Mouse (Mus musculus): Measurements from ENCODE around the gene Mtus2. TPM values are rescaled to one million over a fixed set of nuclear protein-coding genes. Genes with fewer than 3 reads are reported as not detected.

Gene Mtus2
- polyA plus RNA-seq, 1 experiment from 2014 or later = 4.1 TPM

DNA sequence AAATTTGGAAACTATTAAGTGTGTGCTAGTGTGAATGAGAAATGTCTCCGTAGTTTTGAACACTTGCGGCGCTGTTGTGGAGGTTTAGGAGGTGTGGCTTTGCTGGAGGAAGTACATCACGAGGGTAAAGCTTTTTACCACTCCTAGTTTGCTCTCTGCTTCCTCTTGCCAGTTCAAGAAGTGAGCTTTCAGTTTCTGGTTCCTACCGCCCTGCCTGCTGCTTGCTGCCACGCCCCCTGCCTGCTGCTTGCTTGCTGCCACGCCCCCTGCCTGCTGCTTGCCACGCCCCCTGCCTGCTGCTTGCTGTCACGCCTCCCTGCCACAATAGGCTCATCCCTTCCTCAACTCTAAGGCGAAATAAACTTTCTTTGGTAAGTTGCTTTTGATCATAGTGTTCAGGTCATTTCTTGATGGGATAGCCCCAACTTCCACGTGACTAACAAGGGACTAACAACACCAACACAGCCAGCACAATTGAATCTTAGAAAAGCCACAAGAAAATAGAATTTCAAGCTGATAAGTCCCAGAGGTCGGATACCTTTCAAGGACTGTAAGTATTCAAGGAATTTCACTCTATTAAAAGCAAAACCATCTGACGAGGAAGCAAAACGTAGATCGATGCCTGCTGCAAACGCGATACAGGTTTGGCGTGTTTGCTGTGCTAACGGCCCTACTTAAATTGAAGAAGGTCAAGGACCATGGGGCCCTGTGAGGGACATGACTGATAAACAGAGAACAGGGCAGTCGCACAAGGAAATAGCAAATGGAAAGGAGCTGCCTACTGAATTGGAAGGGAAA is 35.7 kb downstream of the Mtus2 start:
- Histone ChIP-seq H3K9me3 (replicated peaks; ENCODE audit: low read length) (no peaks in the 10 kb centered on the region), H3K27ac (no peak overlapping the region), H3K4me3 (replicated peaks; ENCODE audit: low read depth, low read length) (no peak overlapping the region), H3K4me2 (ENCODE audit: low read length) (peak overlapping the region; percentile 27; the same call in 1 of the 2 replicates), H3K36me3 (ENCODE audit: insufficient read depth, low read length) (no peaks in the 10 kb centered on the region), H3K9ac (ENCODE audit: low read depth, low read length) (no peak overlapping the region), H3K27me3 (ENCODE audit: insufficient read depth, low read length) (no peaks in the 10 kb centered on the region), H3K4me1 (replicated peaks; ENCODE audit: insufficient read depth, low read length) (no peaks in the 10 kb centered on the region)
- 18% methylated on average over 20 of the region's 20 CpGs for WGBS
- TF ChIP-seq CTCF (IDR thresholded peaks at IDR 0.05; ENCODE audit: low read depth) = peak; percentile 63
- DNase-seq (ENCODE audit: low spot score) = peak; percentile 94
- peak; percentile 93 for ATAC-seq (replicated peaks; ENCODE audit: low FRiP score, low read depth)

- ATAC-seq (replicated peaks; ENCODE audit: low FRiP score, low read depth) = no peak
- no peak overlapping the region for H3K4me3 ChIP-seq (replicated peaks; ENCODE audit: low read depth, low read length)
- WGBS = 44% methylated on average over 4 of the region's 4 CpGs
Measured at GRCm38 (mm10) chr5:148005263-148005662, 48.1 kb downstream of the Mtus2 start.

GRCm38 (mm10) chr5:148012156-148012555 is 55.0 kb downstream of the Mtus2 start:
- TF ChIP-seq CTCF (IDR thresholded peaks at IDR 0.05; ENCODE audit: low read depth) = no peak
- Histone ChIP-seq H3K4me2 (ENCODE audit: low read length) (no peak overlapping the region), H3K36me3 (ENCODE audit: insufficient read depth, low read length) (no peaks in the 10 kb centered on the region), H3K9me3 (replicated peaks; ENCODE audit: low read length) (no peaks in the 10 kb centered on the region), H3K27me3 (ENCODE audit: insufficient read depth, low read length) (no peaks in the 10 kb centered on the region), H3K27ac (no peak overlapping the region), H3K4me3 (replicated peaks; ENCODE audit: low read depth, low read length) (no peak overlapping the region), H3K9ac (ENCODE audit: low read depth, low read length) (no peak overlapping the region), H3K4me1 (replicated peaks; ENCODE audit: insufficient read depth, low read length) (no peaks in the 10 kb centered on the region)
- 86% methylated on average over 5 of the region's 5 CpGs for WGBS
- no peak for ATAC-seq (replicated peaks; ENCODE audit: low FRiP score, low read depth)
- no peak for DNase-seq (ENCODE audit: low spot score)

More at GRCm38 (mm10) chr5:148005263-148005662, 48.1 kb downstream of the Mtus2 start:
- no peaks in the 10 kb centered on the region for H3K27me3 ChIP-seq (ENCODE audit: insufficient read depth, low read length)
- no peaks in the 10 kb centered on the region for H3K36me3 ChIP-seq (ENCODE audit: insufficient read depth, low read length)
- no peaks in the 10 kb centered on the region for H3K9me3 ChIP-seq (replicated peaks; ENCODE audit: low read length)
- no peak for TF ChIP-seq CTCF (IDR thresholded peaks at IDR 0.05; ENCODE audit: low read depth)
- no peak overlapping the region for H3K9ac ChIP-seq (ENCODE audit: low read depth, low read length)
- H3K4me2 ChIP-seq (ENCODE audit: low read length) = no peak overlapping the region
- H3K4me1 ChIP-seq (replicated peaks; ENCODE audit: insufficient read depth, low read length) = no peaks in the 10 kb centered on the region
- no peak for DNase-seq (ENCODE audit: low spot score)
- H3K27ac ChIP-seq = no peak overlapping the region

GRCm38 (mm10) chr5:148014133-148014854 is 57.2 kb downstream of the Mtus2 start:
- Histone ChIP-seq H3K27me3 (ENCODE audit: insufficient read depth, low read length) (no peaks in the 10 kb centered on the region), H3K4me1 (replicated peaks; ENCODE audit: insufficient read depth, low read length) (no peaks in the 10 kb centered on the region), H3K9ac (ENCODE audit: low read depth, low read length) (no peak overlapping the region), H3K27ac (no peak overlapping the region), H3K4me2 (ENCODE audit: low read length) (no peak overlapping the region), H3K4me3 (replicated peaks; ENCODE audit: low read depth, low read length) (no peak overlapping the region), H3K36me3 (ENCODE audit: insufficient read depth, low read length) (no peaks in the 10 kb centered on the region), H3K9me3 (replicated peaks; ENCODE audit: low read length) (no peaks in the 10 kb centered on the region)
- DNase-seq (ENCODE audit: low spot score) = no peak
- no peak for TF ChIP-seq CTCF (IDR thresholded peaks at IDR 0.05; ENCODE audit: low read depth)
- ATAC-seq (replicated peaks; ENCODE audit: low FRiP score, low read depth) = no peak
- WGBS = 69% methylated on average over 6 of the region's 6 CpGs

GRCm38 (mm10) chr5:148015383-148015782 is 58.3 kb downstream of the Mtus2 start:
- DNase-seq (ENCODE audit: low spot score) (no peak), ATAC-seq (replicated peaks; ENCODE audit: low FRiP score, low read depth) (no peak)
- H3K9me3 ChIP-seq (replicated peaks; ENCODE audit: low read length) = no peaks in the 10 kb centered on the region
- H3K27me3 ChIP-seq (ENCODE audit: insufficient read depth, low read length) = no peaks in the 10 kb centered on the region
- no peak for TF ChIP-seq CTCF (IDR thresholded peaks at IDR 0.05; ENCODE audit: low read depth)
- H3K4me2 ChIP-seq (ENCODE audit: low read length) = no peak overlapping the region
- H3K36me3 ChIP-seq (ENCODE audit: insufficient read depth, low read length) = no peaks in the 10 kb centered on the region
- H3K4me1 ChIP-seq (replicated peaks; ENCODE audit: insufficient read depth, low read length) = no peaks in the 10 kb centered on the region
- no peak overlapping the region for H3K4me3 ChIP-seq (replicated peaks; ENCODE audit: low read depth, low read length)
- no peak overlapping the region for H3K27ac ChIP-seq
- WGBS = 81% methylated on average over 8 of the region's 8 CpGs
- no peak overlapping the region for H3K9ac ChIP-seq (ENCODE audit: low read depth, low read length)

DNA sequence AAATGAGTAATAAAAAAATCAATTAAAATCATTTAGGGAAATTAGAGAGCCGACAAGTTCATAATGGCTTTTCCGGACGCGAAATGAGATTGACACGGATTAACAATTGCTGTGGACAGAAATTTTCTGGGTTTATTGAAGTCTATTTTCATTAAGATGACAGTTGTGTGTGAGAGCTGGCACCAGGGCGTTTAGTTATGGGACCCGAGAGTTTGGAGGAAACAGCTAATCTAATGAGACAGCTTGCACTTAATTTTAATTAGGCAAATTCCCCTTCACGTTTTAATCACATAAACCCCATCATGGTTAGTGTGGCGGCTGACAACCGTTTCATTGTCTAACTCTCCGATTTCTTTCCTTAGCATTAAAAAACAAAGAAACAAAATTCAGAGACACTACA is 60.3 kb downstream of the Mtus2 start:
- ATAC-seq (replicated peaks; ENCODE audit: low FRiP score, low read depth) (no peak), DNase-seq (ENCODE audit: low spot score) (no peak)
- Histone ChIP-seq H3K27me3 (ENCODE audit: insufficient read depth, low read length) (no peaks in the 10 kb centered on the region), H3K27ac (no peak overlapping the region), H3K9ac (ENCODE audit: low read depth, low read length) (no peak overlapping the region), H3K36me3 (ENCODE audit: insufficient read depth, low read length) (no peaks in the 10 kb centered on the region), H3K4me3 (replicated peaks; ENCODE audit: low read depth, low read length) (no peak overlapping the region), H3K9me3 (replicated peaks; ENCODE audit: low read length) (no peaks in the 10 kb centered on the region), H3K4me1 (replicated peaks; ENCODE audit: insufficient read depth, low read length) (no peaks in the 10 kb centered on the region), H3K4me2 (ENCODE audit: low read length) (no peak overlapping the region)
- WGBS = 90% methylated on average over 11 of the region's 11 CpGs
- no peak for TF ChIP-seq CTCF (IDR thresholded peaks at IDR 0.05; ENCODE audit: low read depth)

Data from kidney, postnatal 0 days (tissue).